In genomic region chr8:84198871-84199270, GRCm38 (mm10) we compare ENCODE assay signal across 8 mouse cellular contexts. TPM values are rescaled to one million over a fixed set of nuclear protein-coding genes. Genes with fewer than 3 reads are reported as not detected.
DNase-seq lines count a peak whose midpoint lies in the region; ATAC-seq lines count a peak whose summit lies in the region.

No protein-coding gene starts in this region.

- WGBS in liver, embryonic 11.5 days: 32% methylated on average over 4 of the region's 4 CpGs
- 24% methylated on average over 4 of the region's 4 CpGs for WGBS in embryonic facial prominence, embryonic 14.5 days
- WGBS in intestine, embryonic 15.5 days: 28% methylated on average over 4 of the region's 4 CpGs
- 20% methylated on average over 4 of the region's 4 CpGs for WGBS in neural tube, embryonic 12.5 days

- H3K9me3 ChIP-seq in liver, embryonic 11.5 days (ENCODE audit: control insufficient read depth, low read length): no peaks in the 10 kb centered on the region
- no peaks in the 10 kb centered on the region for H3K9me3 ChIP-seq in embryonic facial prominence, embryonic 14.5 days (ENCODE audit: control insufficient read depth, low read length)
- no peaks in the 10 kb centered on the region for H3K9me3 ChIP-seq in intestine, embryonic 15.5 days
- H3K9me3 ChIP-seq in neural tube, embryonic 12.5 days: no peaks in the 10 kb centered on the region

- peak overlapping the region; percentile 44; the same call in 1 of the 2 replicates for H3K4me3 ChIP-seq in liver, embryonic 11.5 days (ENCODE audit: low read depth, low read length)
- H3K4me3 ChIP-seq in embryonic facial prominence, embryonic 14.5 days (ENCODE audit: low read depth, low read length): peak overlapping the region; percentile 59; the same call in 1 of the 2 replicates
- no peak overlapping the region for H3K4me3 ChIP-seq in intestine, embryonic 15.5 days (replicated peaks)
- no peak overlapping the region for H3K4me3 ChIP-seq in neural tube, embryonic 12.5 days

- peak overlapping the region; percentile 50 for H3K9ac ChIP-seq in liver, embryonic 11.5 days (ENCODE audit: low read depth, low read length)
- H3K9ac ChIP-seq in embryonic facial prominence, embryonic 14.5 days (ENCODE audit: low read depth, low read length): peak overlapping the region; percentile 79
- no peak overlapping the region for H3K9ac ChIP-seq in intestine, embryonic 15.5 days
- H3K9ac ChIP-seq in neural tube, embryonic 12.5 days: no peak overlapping the region

- peak overlapping the region; percentile 90 for H3K4me2 ChIP-seq in liver, embryonic 11.5 days
- H3K4me2 ChIP-seq in embryonic facial prominence, embryonic 14.5 days (ENCODE audit: low read depth, low read length): peak overlapping the region; percentile 70
- H3K4me2 ChIP-seq in intestine, embryonic 15.5 days (replicated peaks): peak overlapping the region; percentile 82
- H3K4me2 ChIP-seq in neural tube, embryonic 12.5 days (replicated peaks): peak overlapping the region; percentile 59

- DNase-seq in liver, embryonic 11.5 days (ENCODE audit: low spot score): no peak
- DNase-seq in liver: no peak
- no peak for DNase-seq in embryonic facial prominence, embryonic 14.5 days (ENCODE audit: low spot score)
- DNase-seq in testis, postnatal 14 days (ENCODE audit: low spot score): no peak
- DNase-seq in spleen, postnatal 4 days (ENCODE audit: low spot score in 2 of 2): no peak
- no peak for DNase-seq in urinary bladder, postnatal 14 days (ENCODE audit: low spot score)

- ATAC-seq in liver, embryonic 11.5 days (replicated peaks; ENCODE audit: low FRiP score): no peak
- no peak for ATAC-seq in embryonic facial prominence, embryonic 14.5 days (ENCODE audit: low read depth)
- ATAC-seq in intestine, embryonic 15.5 days: no peak
- ATAC-seq in neural tube, embryonic 12.5 days (ENCODE audit: low FRiP score, low read depth): 0 out of 2 replicates have a peak, but pooled peaks have one; percentile 0

- peaks cover 56% of the 10 kb centered on the region for H3K4me1 ChIP-seq in liver, embryonic 11.5 days (replicated peaks; ENCODE audit: control insufficient read depth, insufficient read depth, low read length)
- H3K4me1 ChIP-seq in embryonic facial prominence, embryonic 14.5 days (ENCODE audit: control insufficient read depth, insufficient read depth, low read length): peaks cover 50% of the 10 kb centered on the region
- peaks cover 56% of the 10 kb centered on the region for H3K4me1 ChIP-seq in intestine, embryonic 15.5 days (replicated peaks)
- H3K4me1 ChIP-seq in neural tube, embryonic 12.5 days: peaks cover 58% of the 10 kb centered on the region

- H3K27ac ChIP-seq in liver, embryonic 11.5 days (ENCODE audit: low read depth, low read length): peak overlapping the region; percentile 87
- peak overlapping the region; percentile 99 for H3K27ac ChIP-seq in embryonic facial prominence, embryonic 14.5 days (replicated peaks; ENCODE audit: low read depth, low read length)
- peak overlapping the region; percentile 93 for H3K27ac ChIP-seq in intestine, embryonic 15.5 days
- no peak overlapping the region for H3K27ac ChIP-seq in neural tube, embryonic 12.5 days

- H3K36me3 ChIP-seq in liver, embryonic 11.5 days (ENCODE audit: control insufficient read depth, insufficient read depth, low read length): no peaks in the 10 kb centered on the region
- no peaks in the 10 kb centered on the region for H3K36me3 ChIP-seq in embryonic facial prominence, embryonic 14.5 days (ENCODE audit: control insufficient read depth, insufficient read depth, low read length)
- no peaks in the 10 kb centered on the region for H3K36me3 ChIP-seq in intestine, embryonic 15.5 days
- H3K36me3 ChIP-seq in neural tube, embryonic 12.5 days: no peaks in the 10 kb centered on the region

- H3K27me3 ChIP-seq in liver, embryonic 11.5 days (replicated peaks; ENCODE audit: control insufficient read depth, insufficient read depth, low read length): no peaks in the 10 kb centered on the region
- H3K27me3 ChIP-seq in embryonic facial prominence, embryonic 14.5 days (replicated peaks; ENCODE audit: control insufficient read depth, insufficient read depth, low read length): no peaks in the 10 kb centered on the region
- no peaks in the 10 kb centered on the region for H3K27me3 ChIP-seq in intestine, embryonic 15.5 days (replicated peaks)
- H3K27me3 ChIP-seq in neural tube, embryonic 12.5 days (replicated peaks): no peaks in the 10 kb centered on the region; the same call in 1 of the 2 replicates

RNA-seq across cellular contexts. Expression of gene Nanos3, which starts 13.9 kb away (rescaled TPM):
- polyA plus RNA-seq in liver, embryonic 11.5 days (2014; fragmentation: Nextera tagmentation; extraction: Ambion mirVana): 1.2 and 1.8 TPM in 2 replicates
- polyA plus RNA-seq in embryonic facial prominence, embryonic 14.5 days (2014; fragmentation: Nextera tagmentation; extraction: Ambion mirVana): 3.0 and 4.5 TPM in 2 replicates
- polyA plus RNA-seq in intestine, embryonic 15.5 days (2015; fragmentation: Nextera tagmentation; extraction: Ambion mirVana): 2.5 and 2.9 TPM in 2 replicates
- polyA plus RNA-seq in neural tube, embryonic 12.5 days (2016; fragmentation: Nextera tagmentation; extraction: Ambion mirVana): 5.3 and 6.3 TPM in 2 replicates

RNA-seq across cellular contexts. Expression of gene Zswim4, which starts 38.0 kb away (rescaled TPM):
- 7.9 and 9.1 TPM in 2 replicates for polyA plus RNA-seq in liver, embryonic 11.5 days (2014; fragmentation: Nextera tagmentation; extraction: Ambion mirVana)
- 11.0 and 12.4 TPM in 2 replicates for polyA plus RNA-seq in embryonic facial prominence, embryonic 14.5 days (2014; fragmentation: Nextera tagmentation; extraction: Ambion mirVana)
- 9.0 TPM in 2 replicates for polyA plus RNA-seq in intestine, embryonic 15.5 days (2015; fragmentation: Nextera tagmentation; extraction: Ambion mirVana)
- 52.8 and 57.9 TPM in 2 replicates for polyA plus RNA-seq in neural tube, embryonic 12.5 days (2016; fragmentation: Nextera tagmentation; extraction: Ambion mirVana)

RNA-seq across cellular contexts. Expression of gene D8Ertd738e, which starts 50.6 kb away (rescaled TPM):
- polyA plus RNA-seq in liver, embryonic 11.5 days (2014; fragmentation: Nextera tagmentation; extraction: Ambion mirVana): 323 and 339 TPM in 2 replicates
- polyA plus RNA-seq in embryonic facial prominence, embryonic 14.5 days (2014; fragmentation: Nextera tagmentation; extraction: Ambion mirVana): 371 and 387 TPM in 2 replicates
- polyA plus RNA-seq in intestine, embryonic 15.5 days (2015; fragmentation: Nextera tagmentation; extraction: Ambion mirVana): 292 and 312 TPM in 2 replicates
- polyA plus RNA-seq in neural tube, embryonic 12.5 days (2016; fragmentation: Nextera tagmentation; extraction: Ambion mirVana): 256 and 282 TPM in 2 replicates

RNA-seq across cellular contexts. Expression of gene 4930432K21Rik, which starts 51.0 kb away (rescaled TPM):
- 0.36 and 0.47 TPM in 2 replicates for polyA plus RNA-seq in liver, embryonic 11.5 days (2014; fragmentation: Nextera tagmentation; extraction: Ambion mirVana)
- polyA plus RNA-seq in embryonic facial prominence, embryonic 14.5 days (2014; fragmentation: Nextera tagmentation; extraction: Ambion mirVana): 0.77 and 1.0 TPM in 2 replicates
- polyA plus RNA-seq in intestine, embryonic 15.5 days (2015; fragmentation: Nextera tagmentation; extraction: Ambion mirVana): 0.65 and 0.93 TPM in 2 replicates
- polyA plus RNA-seq in neural tube, embryonic 12.5 days (2016; fragmentation: Nextera tagmentation; extraction: Ambion mirVana): 1.9 and 2.0 TPM in 2 replicates

RNA-seq across cellular contexts. Expression of gene Cc2d1a, which starts 51.1 kb away (rescaled TPM):
- polyA plus RNA-seq in liver, embryonic 11.5 days (2014; fragmentation: Nextera tagmentation; extraction: Ambion mirVana): 13.7 and 14.1 TPM in 2 replicates
- 20.2 and 21.3 TPM in 2 replicates for polyA plus RNA-seq in embryonic facial prominence, embryonic 14.5 days (2014; fragmentation: Nextera tagmentation; extraction: Ambion mirVana)
- polyA plus RNA-seq in intestine, embryonic 15.5 days (2015; fragmentation: Nextera tagmentation; extraction: Ambion mirVana): 20.7 and 21.7 TPM in 2 replicates
- 16.9 and 18.0 TPM in 2 replicates for polyA plus RNA-seq in neural tube, embryonic 12.5 days (2016; fragmentation: Nextera tagmentation; extraction: Ambion mirVana)

Comparison
In these comparisons a context has a peak if more than half of its experiments do, and no peak if none do; other contexts are left out.
1. H3K4me3 ChIP-seq: peak in liver, embryonic 11.5 days (single experiment) and embryonic facial prominence, embryonic 14.5 days (single experiment); none in intestine, embryonic 15.5 days (single experiment) and neural tube, embryonic 12.5 days (single experiment).
2. H3K9ac ChIP-seq: peak in liver, embryonic 11.5 days (single experiment) and embryonic facial prominence, embryonic 14.5 days (single experiment); none in intestine, embryonic 15.5 days (single experiment) and neural tube, embryonic 12.5 days (single experiment).
3. Peak in every context shown above with its lines, with median percentiles within 50 percentile points of each other: H3K4me2 ChIP-seq.